Mouse (Mus musculus): ENCODE results near the gene Perp. TPM values are rescaled to one million over a fixed set of nuclear protein-coding genes. Genes with fewer than 3 reads are reported as not detected.

Gene Perp
- total and polyA plus RNA-seq, 2 experiments from 2014 or later: 25.6 to 25.7 TPM

DNA sequence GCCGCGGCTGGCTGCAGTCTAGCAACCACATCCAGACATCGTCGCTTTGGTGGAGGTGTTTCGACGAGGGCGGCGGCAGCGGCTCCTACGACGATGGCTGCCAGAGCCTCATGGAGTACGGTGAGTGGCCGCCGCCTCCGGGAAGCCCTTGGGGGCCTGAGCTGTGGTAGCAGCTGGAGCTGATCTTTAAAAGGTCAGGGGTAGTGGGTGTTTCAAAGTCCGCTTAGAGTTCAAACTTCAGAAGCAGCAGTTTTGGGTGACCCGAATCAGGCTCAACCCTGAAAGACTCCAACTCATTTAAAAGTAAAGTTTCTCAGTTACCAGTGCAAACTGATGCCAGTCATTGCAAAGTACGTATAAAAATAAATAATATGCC is 455 bp downstream of the Perp start:
- 0 out of 2 replicates have a peak, but pooled peaks cover 3% of the 10 kb centered on the region for H3K4me1 ChIP-seq (ENCODE audit: insufficient read depth, low read length)
- WGBS: 8% methylated on average over 18 of the region's 18 CpGs
- no peak overlapping the region for H3K27ac ChIP-seq (ENCODE audit: low read depth, low read length)
- H3K9me3 ChIP-seq (ENCODE audit: low read length): no peaks in the 10 kb centered on the region
- TF ChIP-seq CTCF (IDR thresholded peaks at IDR 0.05): no peak
- DNase-seq (ENCODE audit: low spot score): no peak
- H3K4me3 ChIP-seq (ENCODE audit: low read depth, low read length): peak overlapping the region; percentile 62
- H3K4me2 ChIP-seq (ENCODE audit: low read depth, low read length, poor library complexity, severe bottlenecking): peak overlapping the region; percentile 96
- ATAC-seq (ENCODE audit: low FRiP score): no peak
- peak overlapping the region; percentile 56 for H3K9ac ChIP-seq (replicated peaks; ENCODE audit: low read length, poor library complexity, severe bottlenecking)
- peaks cover 19% of the 10 kb centered on the region for H3K27me3 ChIP-seq (ENCODE audit: insufficient read depth, low read length)
- no peaks in the 10 kb centered on the region for H3K36me3 ChIP-seq (ENCODE audit: insufficient read depth, low read length)

DNA sequence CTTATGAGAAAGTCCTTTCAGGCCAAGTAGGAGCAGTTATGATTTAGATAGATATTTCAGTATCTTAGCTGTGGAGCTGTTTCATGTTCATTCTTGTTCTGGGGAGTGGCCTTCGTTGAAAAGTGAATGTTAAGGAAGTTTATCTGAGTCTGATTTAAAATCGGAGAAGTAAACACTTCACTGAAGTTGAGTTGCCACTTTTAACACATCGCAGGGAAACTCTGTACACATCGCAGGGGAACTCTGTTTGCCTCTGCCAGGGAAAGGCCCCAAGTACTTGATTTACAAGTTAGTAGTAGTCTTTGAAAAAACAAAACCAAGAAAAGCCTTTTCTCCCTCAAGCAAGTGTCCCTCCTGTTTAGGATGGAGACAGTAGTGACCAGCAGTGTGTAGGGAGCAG is 891 bp downstream of the Perp start:
- DNase-seq (ENCODE audit: low spot score): no peak
- Histone ChIP-seq H3K27me3 (ENCODE audit: insufficient read depth, low read length) (peaks cover 19% of the 10 kb centered on the region), H3K27ac (ENCODE audit: low read depth, low read length) (no peak overlapping the region), H3K4me2 (ENCODE audit: low read depth, low read length, poor library complexity, severe bottlenecking) (no peak overlapping the region), H3K9me3 (ENCODE audit: low read length) (no peaks in the 10 kb centered on the region), H3K36me3 (ENCODE audit: insufficient read depth, low read length) (no peaks in the 10 kb centered on the region), H3K9ac (replicated peaks; ENCODE audit: low read length, poor library complexity, severe bottlenecking) (no peak overlapping the region), H3K4me1 (ENCODE audit: insufficient read depth, low read length) (0 out of 2 replicates have a peak, but pooled peaks cover 3% of the 10 kb centered on the region), H3K4me3 (ENCODE audit: low read depth, low read length) (no peak overlapping the region)
- ATAC-seq (ENCODE audit: low FRiP score): no peak
- no peak for TF ChIP-seq CTCF (IDR thresholded peaks at IDR 0.05)
- 67% methylated on average over 4 of the region's 4 CpGs for WGBS

- 82% methylated on average over 8 of the region's 8 CpGs for WGBS
- ATAC-seq (ENCODE audit: low FRiP score) (no peak), DNase-seq (ENCODE audit: low spot score) (no peak)
- Histone ChIP-seq H3K36me3 (ENCODE audit: insufficient read depth, low read length) (no peaks in the 10 kb centered on the region), H3K4me1 (ENCODE audit: insufficient read depth, low read length) (0 out of 2 replicates have a peak, but pooled peaks cover 3% of the 10 kb centered on the region), H3K4me2 (ENCODE audit: low read depth, low read length, poor library complexity, severe bottlenecking) (no peak overlapping the region), H3K27me3 (ENCODE audit: insufficient read depth, low read length) (peaks cover 19% of the 10 kb centered on the region), H3K9ac (replicated peaks; ENCODE audit: low read length, poor library complexity, severe bottlenecking) (no peak overlapping the region), H3K27ac (ENCODE audit: low read depth, low read length) (no peak overlapping the region), H3K4me3 (ENCODE audit: low read depth, low read length) (no peak overlapping the region), H3K9me3 (ENCODE audit: low read length) (no peaks in the 10 kb centered on the region)
- TF ChIP-seq CTCF (IDR thresholded peaks at IDR 0.05): no peak
Measured at GRCm38 (mm10) chr10:18846474-18847264, 1.8 kb downstream of the Perp start.

DNA sequence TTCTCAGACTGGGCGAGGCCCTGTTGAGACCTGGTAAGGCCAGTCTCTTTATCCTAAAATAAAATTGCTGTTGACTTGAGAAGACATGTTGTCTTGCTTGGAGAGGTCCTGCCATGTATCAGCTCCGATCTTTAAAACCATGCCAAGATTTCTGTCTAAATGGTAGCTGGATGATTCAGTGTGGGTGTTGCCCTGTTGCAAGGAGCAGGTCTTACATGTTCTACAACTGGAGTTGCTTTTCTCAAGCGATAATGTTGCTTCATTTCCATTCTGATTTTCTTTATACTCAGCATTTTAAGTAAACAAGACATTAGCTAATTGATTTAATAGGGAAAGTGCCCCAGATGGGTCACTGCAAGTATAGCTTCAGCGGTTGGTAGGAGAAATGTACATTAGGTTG is 5.4 kb downstream of the Perp start:
- no peak for ATAC-seq (ENCODE audit: low FRiP score)
- H3K27ac ChIP-seq (ENCODE audit: low read depth, low read length): no peak overlapping the region
- no peak overlapping the region for H3K4me2 ChIP-seq (ENCODE audit: low read depth, low read length, poor library complexity, severe bottlenecking)
- peaks cover 12% of the 10 kb centered on the region for H3K27me3 ChIP-seq (ENCODE audit: insufficient read depth, low read length)
- TF ChIP-seq CTCF (IDR thresholded peaks at IDR 0.05): no peak
- WGBS: 93% methylated on average over 4 of the region's 4 CpGs
- no peaks in the 10 kb centered on the region for H3K9me3 ChIP-seq (ENCODE audit: low read length)
- no peak overlapping the region for H3K9ac ChIP-seq (replicated peaks; ENCODE audit: low read length, poor library complexity, severe bottlenecking)
- H3K36me3 ChIP-seq (ENCODE audit: insufficient read depth, low read length): no peaks in the 10 kb centered on the region
- H3K4me1 ChIP-seq (ENCODE audit: insufficient read depth, low read length): no peaks in the 10 kb centered on the region
- no peak for DNase-seq (ENCODE audit: low spot score)
- H3K4me3 ChIP-seq (ENCODE audit: low read depth, low read length): no peak overlapping the region

DNA sequence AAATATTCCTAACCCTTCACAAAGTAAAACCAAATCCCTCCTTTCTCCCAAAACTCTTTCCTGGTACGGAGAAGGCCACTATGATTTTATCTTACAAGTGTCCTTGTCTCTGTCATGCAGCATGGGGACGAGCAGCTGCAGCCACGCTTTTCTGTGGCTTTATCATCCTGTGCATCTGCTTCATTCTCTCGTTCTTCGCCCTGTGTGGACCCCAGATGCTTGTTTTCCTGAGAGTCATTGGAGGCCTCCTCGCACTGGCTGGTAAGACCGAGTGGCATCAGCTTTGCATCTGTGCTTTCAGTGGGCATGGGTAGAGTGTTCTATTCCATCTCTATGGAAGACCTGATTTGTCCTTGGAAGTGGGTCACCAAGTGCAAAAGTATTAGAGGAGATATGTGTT is 8.6 kb downstream of the Perp start:
- no peak for ATAC-seq (ENCODE audit: low FRiP score)
- WGBS: 94% methylated on average over 7 of the region's 7 CpGs
- no peak for TF ChIP-seq CTCF (IDR thresholded peaks at IDR 0.05)
- Histone ChIP-seq H3K36me3 (ENCODE audit: insufficient read depth, low read length) (no peaks in the 10 kb centered on the region), H3K27ac (ENCODE audit: low read depth, low read length) (no peak overlapping the region), H3K27me3 (ENCODE audit: insufficient read depth, low read length) (no peaks in the 10 kb centered on the region), H3K4me2 (ENCODE audit: low read depth, low read length, poor library complexity, severe bottlenecking) (no peak overlapping the region), H3K4me3 (ENCODE audit: low read depth, low read length) (no peak overlapping the region), H3K9ac (replicated peaks; ENCODE audit: low read length, poor library complexity, severe bottlenecking) (no peak overlapping the region), H3K4me1 (ENCODE audit: insufficient read depth, low read length) (no peaks in the 10 kb centered on the region), H3K9me3 (ENCODE audit: low read length) (no peaks in the 10 kb centered on the region)
- DNase-seq (ENCODE audit: low spot score): no peak

DNA sequence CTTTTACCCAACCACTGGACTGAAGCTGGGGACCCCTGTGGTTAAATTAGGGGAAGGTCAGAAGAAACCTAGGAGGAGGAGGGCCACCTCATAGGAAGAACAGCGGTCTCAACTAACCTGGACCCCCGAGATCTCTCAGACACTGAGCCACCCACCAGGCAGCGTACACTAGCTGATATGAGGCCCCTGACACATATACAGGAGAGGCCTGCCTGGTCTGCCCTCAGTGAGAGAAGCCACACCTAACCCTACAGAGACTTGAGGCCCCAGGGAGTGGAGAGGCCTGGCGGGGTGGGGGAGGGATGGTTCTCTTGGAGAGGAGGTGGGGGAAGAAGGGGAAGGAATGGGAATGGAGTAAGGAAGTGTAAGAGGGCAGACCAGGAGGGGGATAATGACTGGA is 12.4 kb downstream of the Perp start:
- no peak for ATAC-seq (ENCODE audit: low FRiP score)
- DNase-seq (ENCODE audit: low spot score): no peak
- no peak for TF ChIP-seq CTCF (IDR thresholded peaks at IDR 0.05)
- 89% methylated on average over 4 of the region's 4 CpGs for WGBS
- Histone ChIP-seq H3K36me3 (ENCODE audit: insufficient read depth, low read length) (no peaks in the 10 kb centered on the region), H3K9ac (replicated peaks; ENCODE audit: low read length, poor library complexity, severe bottlenecking) (no peak overlapping the region), H3K4me2 (ENCODE audit: low read depth, low read length, poor library complexity, severe bottlenecking) (no peak overlapping the region), H3K27ac (ENCODE audit: low read depth, low read length) (no peak overlapping the region), H3K4me3 (ENCODE audit: low read depth, low read length) (no peak overlapping the region), H3K9me3 (ENCODE audit: low read length) (no peaks in the 10 kb centered on the region), H3K27me3 (ENCODE audit: insufficient read depth, low read length) (no peaks in the 10 kb centered on the region), H3K4me1 (ENCODE audit: insufficient read depth, low read length) (no peaks in the 10 kb centered on the region)

All from midbrain, postnatal 0 days (tissue).